Mouse (Mus musculus) lung, postnatal 4 days (tissue): Measurements from ENCODE around the gene Zcchc8.

Experiments used
- DNase-seq, 2 experiments: peaks; one replicate each; pipeline ENCODE4 v3.0.0; 2021

Gene Zcchc8

DNA sequence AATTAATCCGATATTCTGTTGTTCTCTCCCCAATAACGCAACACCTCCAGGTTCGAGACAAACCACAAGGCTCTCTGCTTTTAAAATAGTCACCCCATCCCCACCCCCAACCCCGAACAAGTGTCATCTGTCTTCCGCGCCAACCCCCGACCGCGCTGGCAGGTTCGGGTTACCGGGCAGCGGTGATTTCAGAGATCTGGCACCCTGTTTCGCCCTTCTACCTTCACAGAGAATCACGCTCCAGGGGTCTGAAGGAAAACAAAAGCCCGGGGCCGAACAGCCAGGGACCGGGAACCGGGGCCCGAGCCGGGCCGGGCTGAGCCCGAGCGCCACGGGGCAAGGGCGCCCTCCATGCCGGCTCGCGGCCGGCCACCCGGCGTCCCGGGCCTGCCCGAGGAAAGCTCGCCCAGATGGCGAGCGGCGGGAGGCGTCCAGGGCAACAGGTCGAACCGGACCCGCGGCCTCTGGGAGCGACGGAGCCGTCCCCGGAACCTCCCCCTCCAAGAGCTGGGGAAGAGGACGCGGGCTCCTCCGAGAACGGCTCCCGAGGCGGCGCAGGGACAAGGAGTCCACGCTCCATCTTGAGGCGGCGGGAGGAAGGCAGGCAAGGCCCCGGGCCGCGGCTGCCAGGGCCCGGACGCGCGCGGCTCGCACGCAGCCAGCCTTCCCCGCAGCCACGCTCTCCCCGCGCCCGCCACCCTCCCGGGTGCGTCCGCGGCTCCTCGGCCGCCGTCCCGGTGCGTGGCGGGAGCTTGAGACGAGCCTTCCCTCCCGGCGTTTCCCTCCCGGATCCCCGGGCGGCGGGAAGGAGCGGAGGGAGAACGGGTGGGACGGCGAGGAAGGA is 37.3 kb downstream of the Zcchc8 start:
- peak; percentile 71 for DNase-seq

GRCm38 (mm10) chr5:123683043-123683376 is 37.9 kb downstream of the Zcchc8 start:
- DNase-seq = peak; percentile 37 to 46

GRCm38 (mm10) chr5:123682372-123682771 is 38.5 kb downstream of the Zcchc8 start:
- no peak for DNase-seq

DNA sequence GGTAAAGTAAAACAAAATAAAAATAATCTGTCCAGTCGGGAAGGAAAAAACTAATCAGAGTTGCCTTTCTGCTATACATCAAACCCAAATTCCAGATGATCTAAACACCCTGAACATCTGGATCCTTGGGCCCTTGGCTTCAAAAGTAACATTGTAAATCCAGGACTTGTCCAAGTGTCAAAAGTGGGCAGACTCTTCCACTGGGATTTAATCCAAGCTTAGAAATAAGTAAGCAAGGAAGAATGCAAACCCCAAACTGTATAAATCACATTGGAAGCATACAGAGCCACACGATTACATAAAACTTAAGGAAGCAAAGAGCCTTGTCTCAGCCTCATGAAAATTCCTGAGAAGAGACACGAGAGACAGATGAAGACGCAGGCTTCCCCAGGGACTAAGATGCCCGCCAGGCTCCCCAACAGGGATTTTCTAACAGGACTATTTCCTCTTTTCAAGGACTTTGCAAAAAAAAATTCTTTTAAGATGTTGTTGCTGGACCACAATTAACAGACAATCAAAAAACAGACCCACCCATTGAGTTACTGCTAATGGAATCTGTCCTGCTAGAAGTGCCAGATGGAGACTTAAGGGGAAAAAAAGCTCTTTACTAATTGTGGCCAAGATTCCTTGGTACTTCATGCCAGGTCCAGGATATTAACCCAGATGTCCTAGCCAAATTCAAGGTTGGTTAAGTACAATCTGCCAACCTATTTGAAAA is 41.2 kb downstream of the Zcchc8 start:
- no peak for DNase-seq

- DNase-seq = no peak
Measured at GRCm38 (mm10) chr5:123679106-123679505, 41.8 kb downstream of the Zcchc8 start.

GRCm38 (mm10) chr5:123675717-123676116 is 45.2 kb downstream of the Zcchc8 start:
- DNase-seq = no peak

DNA sequence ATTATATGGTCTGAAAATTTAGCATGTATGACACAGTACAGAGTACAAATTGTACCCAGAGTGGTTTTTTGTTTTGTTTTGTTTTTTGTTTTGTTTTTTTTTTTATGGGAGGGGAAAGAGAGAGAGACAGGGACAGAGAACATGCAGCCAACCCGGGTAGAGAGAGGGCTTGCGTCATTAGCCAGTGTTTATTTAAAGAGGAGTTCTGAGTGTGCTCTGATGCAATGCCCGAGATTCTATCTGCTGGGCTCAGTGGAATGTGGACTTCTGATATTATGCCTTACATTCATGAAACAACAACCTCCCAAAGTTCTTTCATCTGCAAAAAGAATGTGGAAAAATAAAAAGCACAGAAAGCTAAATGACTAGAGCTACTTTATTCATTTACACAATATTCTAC is 45.7 kb downstream of the Zcchc8 start:
- DNase-seq = peak in 1 of 2 experiments; percentile 46

DNA sequence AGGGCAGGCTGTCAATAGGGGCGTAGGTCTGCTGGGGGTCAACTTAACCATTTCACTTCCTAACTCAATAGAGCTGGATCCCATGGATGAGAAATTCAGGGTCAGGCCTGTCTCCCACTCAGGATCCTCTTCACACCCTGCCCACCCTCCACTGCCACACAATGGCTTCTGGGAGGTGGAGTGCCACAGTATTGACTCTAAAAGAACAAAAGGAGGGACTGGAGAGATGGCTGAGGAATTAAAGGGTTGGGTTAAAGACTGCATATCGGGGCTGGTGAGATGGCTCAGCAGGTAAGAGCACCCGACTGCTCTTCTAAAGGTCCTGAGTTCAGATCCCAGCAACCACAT is 49.5 kb downstream of the Zcchc8 start:
- DNase-seq = no peak

DNA sequence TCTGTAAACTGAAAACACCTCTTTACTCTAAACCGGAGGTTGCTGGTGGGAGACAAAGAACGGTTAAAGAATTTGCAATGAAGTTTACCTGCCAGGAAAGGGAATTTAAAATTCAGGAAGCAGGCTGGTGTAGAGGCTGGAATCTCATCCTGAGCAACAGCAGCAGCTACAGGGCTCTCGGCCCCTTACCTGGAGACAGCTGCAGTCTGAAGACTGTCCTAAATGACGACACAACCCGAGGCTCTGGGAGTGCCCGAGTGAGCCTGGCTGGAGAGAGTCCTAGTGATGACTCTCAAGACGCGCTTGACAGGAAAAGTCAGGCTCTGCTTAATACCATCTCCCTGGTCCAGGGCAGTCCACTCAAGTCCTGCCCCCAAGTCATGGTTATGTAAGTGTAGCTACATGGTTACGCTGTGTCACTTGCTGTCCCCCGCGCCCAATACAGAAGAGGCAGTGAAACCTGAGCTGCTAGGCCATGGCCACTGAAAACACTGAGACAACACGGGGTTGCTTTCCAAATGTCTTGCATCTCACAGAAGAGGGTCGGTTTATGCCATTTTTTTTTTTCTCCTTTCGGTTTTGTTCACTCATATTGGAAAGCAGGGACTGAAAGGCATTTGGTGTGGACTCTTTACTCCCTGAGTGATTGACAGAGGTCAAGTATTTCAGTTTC is 50.0 kb downstream of the Zcchc8 start:
- DNase-seq = peak in 1 of 2 experiments; percentile 32

DNA sequence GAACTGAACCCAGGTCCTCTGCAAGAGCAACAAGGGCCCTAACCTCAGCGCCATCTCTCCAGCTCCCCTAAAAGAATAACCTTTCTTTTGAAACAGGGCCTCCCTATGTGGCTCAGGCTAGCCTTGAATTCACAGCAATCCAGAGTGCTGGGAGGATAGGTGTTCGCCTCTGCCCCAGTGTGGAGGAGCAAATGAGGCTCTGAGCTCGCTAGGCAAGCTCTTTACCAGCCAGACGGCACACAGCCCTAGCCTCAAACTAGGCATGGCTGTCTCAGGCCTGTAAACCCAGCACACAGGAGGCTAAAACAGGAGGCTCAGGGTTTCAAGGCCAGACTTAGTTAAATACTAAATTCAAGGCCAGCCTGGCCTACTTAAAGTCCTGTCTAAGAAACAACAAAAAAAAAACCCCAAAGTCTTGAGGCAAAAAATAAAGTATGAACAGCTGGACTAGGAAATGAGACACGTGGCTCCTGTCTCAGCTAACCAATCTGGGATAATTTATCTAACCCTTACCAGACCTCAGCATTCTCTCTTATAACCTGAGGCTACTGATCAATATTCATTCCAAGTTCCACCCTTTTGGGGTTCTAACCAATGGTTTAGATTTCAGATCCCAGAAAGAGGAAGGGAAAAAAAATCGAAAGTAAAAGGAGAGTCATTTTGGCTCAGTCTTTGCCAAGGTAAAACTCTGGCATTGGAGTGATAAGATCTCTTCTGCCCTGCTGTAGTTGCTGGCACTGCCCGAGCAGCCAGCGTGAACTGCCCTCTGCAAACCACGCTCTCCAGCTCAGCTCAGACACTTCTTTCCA is 50.7 kb downstream of the Zcchc8 start:
- no peak for DNase-seq

GRCm38 (mm10) chr5:123667915-123668314 is 53.0 kb downstream of the Zcchc8 start:
- no peak for DNase-seq

- DNase-seq = no peak
Measured at GRCm38 (mm10) chr5:123665956-123666355, 54.9 kb downstream of the Zcchc8 start.

- DNase-seq = no peak
Measured at GRCm38 (mm10) chr5:123664329-123664728, 56.6 kb downstream of the Zcchc8 start.

DNA sequence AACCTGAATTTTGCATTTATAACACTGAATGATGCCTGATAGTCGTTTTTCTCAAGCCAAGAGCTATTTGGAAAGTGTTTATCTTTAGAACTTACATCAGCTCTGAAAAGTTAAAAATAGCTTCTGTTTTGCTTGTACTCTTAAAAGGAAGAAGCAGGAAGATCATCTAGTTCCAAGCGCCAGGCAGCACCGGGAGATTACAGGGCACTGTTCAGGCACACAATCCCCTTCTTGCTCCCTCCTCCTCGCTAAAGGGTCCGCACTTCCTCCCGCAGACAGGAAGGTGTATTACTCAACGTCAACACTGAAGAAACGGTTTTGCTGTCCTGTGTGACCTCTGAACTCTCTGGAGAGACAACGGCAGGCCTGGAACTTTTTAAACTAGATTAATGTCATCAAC is 58.8 kb downstream of the Zcchc8 start:
- peak; percentile 36 to 64 for DNase-seq

DNA sequence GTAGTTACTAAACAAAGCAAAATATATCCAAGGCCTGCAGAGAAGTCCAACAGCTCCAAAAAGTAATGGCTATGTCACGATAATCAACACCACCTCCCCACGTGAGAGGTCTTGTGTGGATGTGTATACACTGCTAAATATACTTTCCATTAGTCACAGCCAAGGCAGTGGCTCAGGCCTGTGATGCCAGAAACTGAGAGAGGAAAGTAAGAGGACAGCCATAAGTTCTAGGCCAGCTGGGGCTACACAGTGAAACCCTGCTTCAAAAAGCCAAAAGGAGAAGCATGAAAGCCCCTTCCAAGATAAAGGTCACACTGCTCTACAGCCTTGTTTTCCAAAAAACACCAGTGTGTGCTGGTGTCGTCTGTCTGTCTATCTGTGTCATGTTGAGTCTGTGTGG is 59.3 kb downstream of the Zcchc8 start:
- no peak for DNase-seq

- peak; percentile 42 to 70 for DNase-seq
Measured at GRCm38 (mm10) chr5:123657651-123658050, 63.2 kb downstream of the Zcchc8 start.

- no peak for DNase-seq
Measured at GRCm38 (mm10) chr5:123654937-123655336, 66.0 kb downstream of the Zcchc8 start.

DNA sequence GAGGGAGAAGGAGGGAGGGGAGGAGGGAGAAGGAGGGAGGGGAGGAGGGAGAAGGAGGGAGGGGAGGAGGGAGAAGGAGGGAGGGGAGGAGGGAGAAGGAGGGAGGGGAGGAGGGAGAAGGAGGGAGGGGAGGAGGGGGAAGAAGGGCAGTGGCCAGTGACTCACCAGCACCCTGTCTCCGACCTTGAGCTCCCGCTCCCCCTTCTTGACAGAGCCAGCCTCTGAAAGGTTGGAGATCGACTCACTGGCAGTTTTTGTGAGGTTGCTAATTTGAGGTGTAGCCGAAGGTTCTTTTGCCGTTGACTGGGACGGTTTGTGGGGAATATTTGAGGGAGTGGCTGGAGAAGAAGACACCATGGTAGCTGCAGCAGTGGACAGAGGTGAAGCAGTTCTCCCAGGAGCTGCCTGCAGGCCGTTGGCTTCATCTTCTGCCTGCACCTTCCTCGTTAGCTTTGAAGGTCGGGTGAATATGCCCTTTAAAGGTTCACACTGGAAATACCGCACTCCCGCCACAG is 67.6 kb downstream of the Zcchc8 start:
- no peak for DNase-seq

GRCm38 (mm10) chr5:123650825-123651224 is 70.1 kb downstream of the Zcchc8 start:
- no peak for DNase-seq
